Mouse (Mus musculus) right cerebral cortex, postnatal 25 days (tissue): ENCODE results near the gene Agpat4.
"Not testable (repeated sequence)": the region's sequence is repeated elsewhere in the genome, so short reads cannot be mapped to it uniquely, and the experiment has no call there.

ENCODE experiments used
- DNase-seq: peaks from one replicate; pipeline ENCODE4 v3.0.0; 2022

Gene Agpat4

DNA sequence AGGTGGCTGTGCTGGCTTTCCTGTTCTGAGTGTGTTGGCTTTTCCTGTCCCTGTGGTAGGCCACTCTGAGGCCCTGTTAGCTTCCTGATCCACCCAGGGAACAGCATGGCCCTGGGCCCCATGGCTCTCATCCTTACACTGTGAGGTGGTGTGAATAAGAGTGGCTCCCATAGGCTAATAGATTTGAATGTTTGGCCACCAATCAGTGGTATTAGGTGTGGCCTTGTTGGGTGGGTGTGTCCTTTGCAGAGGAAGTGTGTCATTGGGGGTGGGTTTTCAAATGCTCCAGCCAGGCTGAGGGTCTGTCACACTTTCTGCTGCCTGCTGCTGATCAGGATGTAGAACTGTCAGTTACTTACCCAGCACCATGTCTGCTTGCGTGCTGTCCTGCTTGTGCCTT is 82.6 kb downstream of the Agpat4 start:
- no peak for DNase-seq

DNA sequence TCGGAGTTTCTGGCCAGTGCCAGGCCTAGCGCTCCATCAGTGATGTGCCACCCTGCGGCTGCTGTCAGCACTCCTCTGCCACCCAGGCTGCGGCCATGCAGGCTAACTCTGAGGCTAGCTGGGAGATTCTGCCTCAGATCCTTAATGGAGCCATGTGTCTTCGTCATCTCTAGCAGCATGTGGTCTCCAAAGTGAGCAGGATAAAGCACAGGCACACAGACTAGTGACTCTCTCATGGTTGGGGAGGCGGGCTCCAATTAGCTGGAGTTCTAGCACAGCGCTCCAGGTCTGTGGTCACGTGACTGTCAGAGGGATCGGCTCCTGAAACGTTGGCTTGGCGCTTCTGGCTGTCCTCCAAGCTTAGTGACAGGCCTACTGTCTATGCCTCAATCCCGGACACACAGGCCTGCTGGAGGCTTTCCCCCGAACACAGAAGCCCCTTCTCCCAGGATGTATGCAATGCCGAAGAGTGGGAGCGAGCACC is 85.0 kb downstream of the Agpat4 start:
- DNase-seq: no peak

DNA sequence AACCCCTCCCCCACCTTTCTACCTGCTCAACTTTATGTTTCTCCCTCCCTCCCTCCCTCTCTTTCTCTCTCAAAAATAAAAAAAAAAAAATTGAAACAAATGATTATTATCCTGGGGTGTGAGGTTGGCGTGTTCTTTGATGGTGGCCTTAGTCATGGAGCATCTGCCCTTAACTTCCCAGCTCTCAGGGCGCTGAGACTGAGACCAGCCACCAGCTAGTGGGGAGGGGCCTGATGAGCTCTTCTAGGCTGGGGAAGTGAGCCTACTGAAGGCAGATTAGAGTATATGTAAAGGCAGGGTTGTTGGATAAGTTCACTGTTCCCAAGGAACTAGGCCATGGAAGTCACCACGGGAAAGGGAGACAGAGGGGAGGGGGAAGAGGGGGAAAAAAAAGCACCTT is 85.7 kb downstream of the Agpat4 start:
- DNase-seq: no peak

DNA sequence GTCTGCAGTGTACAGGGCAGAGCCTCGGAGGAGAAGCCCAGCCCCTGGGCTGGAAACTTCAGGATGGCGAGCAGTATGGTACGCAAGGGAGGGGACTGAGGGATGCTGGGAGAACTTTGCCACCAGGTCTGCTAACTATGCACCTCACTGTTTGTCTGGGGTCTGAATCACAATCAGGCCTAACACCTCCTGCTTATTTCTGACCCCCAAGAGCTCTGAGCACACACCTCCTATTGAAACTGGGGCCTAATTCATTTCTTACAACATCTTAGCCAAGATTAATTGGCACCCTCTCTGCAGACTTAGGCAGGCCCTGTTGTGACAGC is 86.1 kb downstream of the Agpat4 start:
- DNase-seq: no peak

DNA sequence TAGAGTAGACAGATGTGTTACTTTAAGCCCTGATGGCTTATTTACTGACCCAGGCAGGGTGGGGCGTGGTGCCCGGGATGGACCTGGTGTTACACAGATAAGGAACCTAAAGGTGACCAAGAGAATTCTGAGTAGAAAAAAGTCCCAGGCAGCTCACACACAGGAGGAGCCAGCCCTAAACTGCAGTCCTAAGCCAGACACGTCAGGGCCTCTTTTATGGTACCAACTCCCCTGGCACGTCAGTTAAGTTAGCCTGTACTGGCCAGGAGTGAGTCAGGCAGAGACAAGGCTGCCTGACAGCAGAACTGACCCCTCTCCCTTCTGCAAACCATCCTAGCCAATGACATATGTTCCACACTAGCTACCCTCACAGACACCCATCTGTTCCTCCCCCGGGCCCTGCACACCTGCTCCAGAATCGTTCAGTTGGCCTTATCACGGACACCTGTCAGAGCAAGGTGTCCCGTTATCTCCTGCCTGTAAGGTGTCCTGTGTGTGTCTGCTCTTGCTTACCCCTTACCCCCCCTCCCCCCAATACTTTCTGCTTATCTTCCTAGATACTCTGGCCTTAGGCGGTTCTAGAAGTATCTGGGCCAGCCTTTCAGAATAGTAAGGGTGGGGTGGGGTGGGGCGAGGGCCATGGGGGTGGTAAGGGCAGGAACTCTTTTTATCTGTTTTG is 86.7 kb downstream of the Agpat4 start:
- DNase-seq: no peak

DNA sequence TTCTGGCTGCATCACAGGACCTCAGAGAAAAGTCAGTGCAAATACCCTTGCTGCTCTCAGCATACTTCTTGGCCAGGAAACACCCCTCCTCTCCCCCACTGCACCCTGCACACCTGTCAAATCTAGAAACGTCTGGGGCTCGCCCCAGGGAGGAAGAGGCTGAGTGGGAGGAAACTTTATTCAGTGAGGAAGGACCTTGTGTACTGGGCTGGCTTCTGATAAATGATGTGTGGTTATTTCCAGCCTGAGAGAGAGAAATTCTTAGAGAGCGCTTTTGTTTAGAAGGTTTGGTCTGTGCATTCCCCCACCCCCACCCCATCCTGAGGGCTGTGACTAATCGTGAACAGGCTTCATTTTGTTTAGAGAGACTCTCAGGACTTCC is 87.2 kb downstream of the Agpat4 start:
- no peak for DNase-seq

DNA sequence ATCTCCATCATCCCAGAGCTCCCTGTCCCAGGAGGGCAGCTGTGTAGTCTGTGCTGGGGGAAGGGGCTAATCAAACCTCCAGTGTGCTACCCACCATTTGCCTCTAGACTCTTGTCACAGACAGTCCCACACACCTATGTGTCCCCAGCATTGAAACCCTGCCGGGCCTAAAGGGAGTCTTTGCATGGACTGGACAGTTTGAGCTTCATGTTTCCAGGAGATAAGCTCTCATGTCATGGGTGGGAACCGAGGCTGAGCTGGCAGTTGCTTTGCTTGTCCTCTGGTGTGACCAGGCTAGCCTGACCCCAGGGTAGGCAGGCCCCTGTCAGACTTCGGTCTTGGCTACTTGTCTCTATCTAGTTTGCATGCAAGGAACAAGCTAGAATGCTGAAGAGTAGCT is 87.7 kb downstream of the Agpat4 start:
- DNase-seq: no peak

DNA sequence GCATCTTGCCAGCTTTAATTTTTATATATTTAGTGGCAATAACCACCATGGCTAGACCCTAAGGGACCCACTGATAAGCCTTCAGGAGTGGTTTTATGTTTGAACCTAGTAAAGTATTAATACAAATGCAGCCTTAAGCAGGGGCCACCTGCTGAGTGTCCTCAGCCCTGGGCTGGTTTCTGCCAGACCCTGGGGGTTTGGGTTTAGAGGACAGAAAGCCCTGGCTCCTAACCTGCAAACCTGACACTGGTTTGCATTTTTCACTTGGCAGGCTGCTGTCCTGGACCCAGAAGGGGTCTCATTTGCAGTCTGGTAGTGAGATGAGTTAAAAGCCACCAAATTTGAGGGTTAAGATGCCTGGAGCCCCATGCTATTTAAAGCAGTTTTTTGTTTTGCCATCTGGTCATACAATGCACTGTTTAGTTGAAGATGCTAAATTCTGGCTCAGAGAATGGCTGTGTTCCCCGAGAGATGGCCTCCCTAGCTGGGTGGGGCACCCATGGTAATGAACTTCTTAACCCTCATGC is 88.6 kb downstream of the Agpat4 start:
- DNase-seq: no peak

DNA sequence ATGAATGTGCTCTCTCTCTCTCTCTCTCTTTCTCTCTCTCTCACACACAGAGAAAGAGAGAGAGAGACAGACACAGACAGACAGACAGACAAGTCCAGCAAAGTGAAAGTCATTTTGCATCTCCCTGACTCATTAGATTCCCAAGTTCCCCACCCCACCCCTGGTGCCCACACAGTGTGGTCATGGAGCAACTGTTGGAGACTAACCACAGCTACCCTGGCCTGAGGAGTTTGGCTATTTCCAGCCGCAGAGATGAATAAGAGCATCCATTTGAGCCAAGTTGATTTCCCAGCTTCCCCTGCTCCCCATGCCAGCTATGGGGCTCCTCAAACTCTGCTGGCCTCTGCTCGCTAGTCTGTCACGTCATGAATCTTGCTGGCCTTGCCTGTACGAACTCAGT is 91.0 kb downstream of the Agpat4 start:
- no peak for DNase-seq

DNA sequence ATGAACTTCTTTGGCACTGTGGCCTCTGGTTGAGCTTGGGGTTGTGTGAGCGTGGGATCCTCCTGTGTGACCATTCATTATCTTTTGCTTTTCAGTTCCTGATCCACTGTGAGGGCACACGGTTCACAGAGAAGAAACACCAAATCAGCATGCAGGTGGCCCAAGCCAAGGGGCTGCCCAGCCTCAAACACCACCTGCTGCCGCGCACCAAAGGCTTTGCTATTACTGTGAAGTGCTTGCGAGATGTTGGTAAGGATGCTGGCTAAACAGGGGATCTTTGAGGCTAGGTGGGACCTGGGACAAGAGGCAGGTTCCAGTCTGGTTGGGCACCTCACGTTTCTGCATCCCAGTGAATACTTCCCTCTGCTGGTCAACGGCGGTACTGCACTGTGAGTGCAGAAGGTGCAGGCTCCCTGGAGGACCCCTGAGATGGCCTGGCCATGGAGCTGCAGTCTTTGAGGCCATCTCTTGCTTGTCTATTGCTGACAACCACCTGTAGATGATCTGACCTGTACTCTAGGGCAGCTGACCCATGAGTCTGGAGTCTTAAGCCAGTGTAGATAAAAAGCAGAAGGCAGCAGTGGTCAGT is 92.1 kb downstream of the Agpat4 start:
- peak; percentile 77 for DNase-seq

DNA sequence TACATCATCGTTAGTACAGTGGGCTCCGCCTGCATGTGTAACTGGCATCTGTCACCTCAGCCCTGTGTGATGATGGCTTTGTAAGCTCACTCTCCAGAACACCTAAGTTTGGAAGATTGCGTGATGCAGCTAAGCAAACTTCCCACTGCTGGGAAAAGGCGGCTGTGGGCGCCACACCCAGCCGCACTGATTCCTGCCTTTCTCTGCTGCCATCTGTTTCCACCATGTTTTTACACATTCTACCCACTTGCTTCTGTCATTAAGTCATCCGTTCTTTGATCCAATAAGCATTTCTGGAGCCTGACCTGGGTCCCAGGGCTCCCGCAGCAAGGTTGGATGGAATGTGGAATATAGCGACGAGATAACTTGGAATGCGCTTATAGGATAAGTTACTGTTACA is 93.4 kb downstream of the Agpat4 start:
- DNase-seq: no peak

DNA sequence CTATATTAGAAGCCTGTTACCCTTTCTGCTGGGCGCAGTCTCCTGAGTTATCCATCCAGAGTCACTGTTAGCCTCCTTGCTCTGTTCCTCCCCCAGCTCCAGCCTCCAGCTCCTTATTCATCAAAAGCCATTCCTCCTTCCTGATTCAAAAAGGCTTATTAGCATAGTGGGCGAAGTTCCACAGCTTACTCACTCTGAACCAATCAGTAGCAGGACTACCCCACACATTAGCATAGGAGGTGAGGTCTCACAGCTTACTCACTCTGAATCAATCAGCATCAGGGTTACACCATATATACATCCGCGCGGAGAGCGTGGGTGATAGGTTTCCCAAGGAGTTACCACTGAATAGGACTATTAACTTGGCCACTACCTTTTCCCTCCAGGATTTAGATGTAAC is 93.8 kb downstream of the Agpat4 start:
- no peak for DNase-seq

DNA sequence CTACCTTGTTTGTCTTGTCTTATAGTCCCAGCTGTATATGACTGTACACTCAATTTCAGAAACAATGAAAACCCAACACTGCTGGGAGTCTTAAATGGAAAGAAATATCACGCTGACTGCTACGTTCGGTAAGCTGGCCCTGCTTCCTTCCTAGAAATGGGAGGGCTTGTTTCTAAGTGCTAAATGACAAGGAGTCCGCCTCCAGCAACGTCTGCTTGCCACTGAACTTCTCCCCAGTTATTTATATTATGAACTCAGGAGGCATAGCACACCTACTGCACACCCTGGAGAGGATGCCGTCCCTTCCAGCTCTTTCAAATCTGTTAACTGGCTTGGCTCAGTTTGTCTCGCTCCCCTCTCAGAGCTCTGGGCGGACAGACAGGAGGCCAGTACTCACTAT is 94.9 kb downstream of the Agpat4 start:
- no peak for DNase-seq

DNA sequence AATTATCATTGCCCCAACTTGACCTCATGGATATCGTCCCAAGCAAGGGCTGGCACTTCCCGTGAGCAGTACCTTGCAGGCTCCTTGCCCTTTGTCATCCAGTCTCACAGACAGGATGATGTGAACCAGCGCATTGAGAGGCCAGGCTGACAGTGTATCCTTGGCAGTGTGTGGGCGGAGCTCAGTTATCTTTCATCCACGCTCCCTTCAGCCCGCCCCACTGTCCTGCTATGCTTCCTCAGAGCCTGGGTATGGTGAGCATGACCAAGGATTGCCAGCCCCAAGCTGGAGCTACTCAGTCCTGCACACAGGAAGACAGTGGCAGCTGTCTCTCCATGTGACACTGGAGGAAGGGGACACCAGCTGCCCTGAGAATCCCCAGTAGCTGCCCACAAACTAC is 97.7 kb downstream of the Agpat4 start:
- DNase-seq: no peak

DNA sequence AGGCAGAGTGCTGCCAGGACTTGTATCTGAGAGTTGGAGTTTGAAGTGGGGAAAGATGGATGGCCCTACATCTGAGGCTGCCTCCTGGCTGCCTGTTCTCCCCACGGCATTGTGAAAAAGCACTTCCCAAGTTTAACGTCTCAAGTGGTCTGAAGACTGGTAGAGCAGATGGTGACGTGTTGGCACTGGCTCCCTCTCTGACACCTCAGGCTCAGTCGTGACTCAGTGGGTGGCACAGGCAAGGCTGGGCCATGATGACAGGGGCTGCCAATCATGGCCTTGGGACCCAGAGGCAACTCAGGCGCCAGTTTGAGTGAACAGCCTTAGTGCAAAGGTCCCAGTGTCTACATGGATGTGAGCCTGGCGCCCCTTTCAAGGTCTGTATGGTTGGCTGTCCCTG is 103.4 kb downstream of the Agpat4 start:
- DNase-seq: peak; percentile 48

DNA sequence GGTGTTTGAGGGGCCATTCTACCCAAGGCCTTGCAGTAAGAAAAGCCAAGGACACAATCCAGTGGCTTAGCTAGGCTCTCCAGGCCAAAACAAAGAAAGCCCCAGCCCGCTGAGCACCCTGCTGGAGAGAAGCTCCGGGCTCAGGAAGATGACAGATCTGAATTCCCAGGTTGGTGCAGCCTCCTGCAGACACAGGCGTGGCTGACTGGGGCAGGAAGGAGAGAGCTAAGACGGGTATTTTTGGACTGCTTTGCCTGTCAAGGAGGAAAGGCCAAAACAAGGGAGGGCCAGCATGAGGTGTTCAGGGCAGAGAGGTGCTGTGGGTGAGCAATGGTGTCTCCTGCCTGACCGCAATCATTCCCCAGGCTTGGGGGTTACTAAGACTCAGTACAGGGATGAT is 105.2 kb downstream of the Agpat4 start:
- DNase-seq: no peak

DNA sequence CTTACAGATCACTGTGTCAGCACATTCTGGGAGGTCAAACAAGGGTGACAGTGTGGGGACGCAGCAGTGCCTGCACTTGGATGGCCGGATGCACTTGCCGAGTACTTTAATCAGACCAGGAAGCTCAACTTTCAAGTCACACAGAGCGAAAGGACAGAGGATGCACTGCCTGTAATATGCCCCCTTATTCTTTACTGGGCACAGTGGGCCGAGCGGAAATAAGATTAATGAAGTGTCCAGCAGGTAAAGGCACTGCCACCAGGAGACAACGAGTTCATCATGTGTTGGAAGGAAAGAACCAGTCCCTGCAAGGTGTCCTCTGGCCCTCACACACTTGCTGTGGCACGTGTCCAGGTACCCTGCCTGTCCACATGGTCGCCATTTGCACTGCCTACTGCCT is 105.6 kb downstream of the Agpat4 start:
- DNase-seq: no peak

DNA sequence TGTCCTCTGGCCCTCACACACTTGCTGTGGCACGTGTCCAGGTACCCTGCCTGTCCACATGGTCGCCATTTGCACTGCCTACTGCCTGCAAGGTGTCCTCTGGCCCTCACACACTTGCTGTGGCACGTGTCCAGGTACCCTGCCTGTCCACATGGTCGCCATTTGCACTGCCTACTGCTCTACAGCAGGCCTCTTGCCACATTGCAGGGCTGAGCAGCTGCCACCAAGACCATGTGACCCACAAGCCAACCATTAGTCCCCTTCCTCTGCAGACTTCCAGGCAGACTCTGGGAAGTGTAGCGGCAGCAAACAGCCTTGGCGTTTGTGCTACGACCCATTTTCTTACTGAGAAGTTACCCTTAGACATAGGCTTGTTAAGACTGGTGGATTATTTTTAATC is 106.0 kb downstream of the Agpat4 start:
- not testable (repeated sequence) for DNase-seq

DNA sequence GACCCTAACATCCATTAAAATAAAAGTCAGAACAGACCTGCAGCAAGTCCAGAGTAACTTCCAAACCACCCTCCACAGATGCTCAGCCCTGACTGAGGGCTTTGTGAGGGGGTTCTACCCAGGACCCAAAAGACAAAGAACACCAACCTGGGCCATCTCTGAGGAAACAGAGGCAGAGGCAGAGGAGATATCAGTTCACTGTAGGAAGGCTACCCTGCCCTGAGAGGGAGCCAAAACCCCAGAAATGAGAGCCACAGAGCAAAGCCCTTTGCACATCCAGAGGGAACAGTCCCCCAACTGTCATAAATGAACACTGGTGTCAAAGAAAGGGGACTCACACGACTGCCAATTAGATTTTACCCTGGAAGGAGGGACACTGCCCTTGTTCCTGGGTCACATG is 106.7 kb downstream of the Agpat4 start:
- no peak for DNase-seq

DNA sequence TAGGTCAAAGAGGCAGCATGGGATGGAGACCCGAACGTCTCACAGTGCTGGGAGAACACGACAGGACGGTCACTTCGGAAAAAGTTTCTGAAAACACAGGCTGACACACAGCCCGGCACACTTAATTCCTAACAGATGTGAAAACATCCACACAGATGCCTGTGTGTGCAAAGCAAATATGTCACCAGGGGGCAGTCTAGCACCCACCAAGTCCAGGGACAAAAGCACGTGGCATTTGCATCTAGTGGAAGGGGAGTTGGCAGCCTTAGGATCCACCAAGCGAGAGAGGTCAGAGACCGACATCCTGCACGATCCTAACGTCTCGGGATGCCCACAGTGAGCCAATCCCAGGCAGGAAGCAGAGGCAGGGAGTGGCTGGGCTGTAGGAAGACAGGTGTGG is 108.0 kb downstream of the Agpat4 start:
- DNase-seq: no peak

DNA sequence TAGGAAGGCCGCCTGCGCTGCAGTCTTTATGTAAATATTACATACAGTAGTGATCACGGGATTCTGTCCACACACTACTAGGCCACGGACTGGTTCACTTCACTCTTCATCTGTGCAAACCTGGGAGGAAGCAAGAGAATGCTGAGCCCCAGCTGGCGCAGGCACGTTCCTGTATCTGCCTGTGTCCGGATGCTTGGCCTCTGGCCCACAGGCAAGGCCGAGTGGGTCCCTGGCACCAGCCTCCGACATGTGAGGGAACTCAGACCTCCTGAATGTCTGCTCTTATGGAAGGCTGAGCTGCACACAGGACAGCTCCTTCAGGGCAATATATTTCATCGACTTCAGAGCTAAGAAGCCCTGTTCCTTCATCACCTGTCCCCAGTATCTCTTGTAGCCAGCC is 109.5 kb downstream of the Agpat4 start:
- no peak for DNase-seq

DNA sequence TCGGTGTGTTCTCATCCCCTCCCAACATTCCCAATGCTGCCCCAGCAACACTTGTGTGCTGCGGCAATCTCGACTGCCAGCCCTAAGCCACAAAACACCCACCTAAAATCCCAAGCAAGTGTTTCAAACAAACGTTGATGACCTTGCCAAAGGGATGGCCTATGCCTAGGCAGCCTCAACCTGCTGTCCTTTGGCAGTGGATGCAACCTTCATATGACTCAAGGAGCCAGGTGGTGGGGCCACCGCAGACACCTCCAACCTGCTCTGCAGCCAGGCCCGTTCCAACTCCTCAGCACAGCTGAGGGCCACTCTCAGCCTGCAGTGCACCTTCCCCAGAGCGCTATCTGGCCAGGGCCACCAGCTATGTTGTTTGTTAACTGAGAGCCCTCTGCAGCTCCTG is 110.0 kb downstream of the Agpat4 start:
- DNase-seq: no peak

DNA sequence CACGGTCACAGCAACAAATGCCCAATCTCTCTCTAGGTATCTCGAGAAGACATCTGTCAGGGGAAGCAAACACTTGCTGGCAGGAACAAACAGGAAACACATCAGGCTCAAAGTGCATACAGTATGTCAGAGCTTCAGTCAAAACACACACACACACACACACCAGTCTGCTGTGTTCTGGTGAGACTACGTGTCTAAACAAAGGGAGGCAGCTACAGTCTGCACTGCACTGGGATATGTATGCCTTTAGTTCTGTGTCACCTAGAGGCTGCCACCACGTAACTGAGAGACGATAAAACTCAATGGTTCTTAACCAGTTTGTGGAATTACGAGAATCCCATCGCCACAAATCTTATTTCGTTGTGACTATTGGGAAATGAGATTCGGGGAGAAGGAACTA is 111.3 kb downstream of the Agpat4 start:
- DNase-seq: no peak

DNA sequence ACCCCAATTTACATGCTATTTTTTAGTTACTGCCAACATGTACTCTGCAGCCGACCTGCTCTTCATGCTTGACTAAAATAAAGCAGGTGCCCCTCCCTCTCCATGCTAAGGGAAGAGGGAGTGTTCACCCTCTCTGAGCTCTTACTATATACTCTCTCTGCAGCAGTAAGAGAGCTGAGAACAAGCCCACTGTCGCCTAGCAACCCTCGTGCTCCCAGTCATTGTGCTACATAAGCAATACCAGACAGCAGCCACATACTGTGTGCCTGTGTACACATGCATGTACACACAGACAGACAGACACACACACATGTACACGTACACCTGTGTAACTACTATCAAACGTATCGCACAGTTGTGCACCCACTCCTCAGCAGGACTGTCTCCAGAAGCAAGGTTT is 111.7 kb downstream of the Agpat4 start:
- peak; percentile 50 for DNase-seq

DNA sequence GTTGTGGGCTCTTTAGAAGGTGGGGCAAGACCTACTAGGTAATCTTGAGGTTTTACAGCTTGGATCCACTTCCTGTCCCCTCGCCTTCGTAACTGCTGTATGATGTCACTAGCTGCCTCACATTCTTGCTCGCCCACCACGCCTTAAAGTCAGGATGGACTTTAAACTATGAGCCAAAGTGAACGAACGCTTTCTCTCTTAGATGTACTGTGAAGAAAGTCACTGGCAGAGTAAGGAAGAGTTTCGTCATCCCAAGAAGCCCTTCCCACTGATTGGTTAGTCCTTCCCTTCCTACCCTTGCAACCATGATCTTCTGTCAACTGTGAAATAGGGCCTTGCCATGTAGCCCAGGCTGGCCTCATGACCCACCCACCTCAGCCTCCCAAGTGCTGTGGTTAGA is 112.6 kb downstream of the Agpat4 start:
- no peak for DNase-seq
